Mouse (Mus musculus) megakaryocyte-erythroid progenitor cell, adult 5 weeks (primary cell): ENCODE measurements around the gene Iqcc. TPM values are rescaled to one million over a fixed set of nuclear protein-coding genes. Genes with fewer than 3 reads are reported as not detected.

Experiments
- polyA plus RNA-seq: library from polyadenylated mRNA; stranded (reverse); fragments of >175 nt; gene quantifications from 2 replicates; pipeline ENCODE4 v1.2.3, GENCODE M21; 2012

Iqcc gene
- polyA plus RNA-seq = 2.2 and 6.9 TPM in 2 replicates

DNA sequence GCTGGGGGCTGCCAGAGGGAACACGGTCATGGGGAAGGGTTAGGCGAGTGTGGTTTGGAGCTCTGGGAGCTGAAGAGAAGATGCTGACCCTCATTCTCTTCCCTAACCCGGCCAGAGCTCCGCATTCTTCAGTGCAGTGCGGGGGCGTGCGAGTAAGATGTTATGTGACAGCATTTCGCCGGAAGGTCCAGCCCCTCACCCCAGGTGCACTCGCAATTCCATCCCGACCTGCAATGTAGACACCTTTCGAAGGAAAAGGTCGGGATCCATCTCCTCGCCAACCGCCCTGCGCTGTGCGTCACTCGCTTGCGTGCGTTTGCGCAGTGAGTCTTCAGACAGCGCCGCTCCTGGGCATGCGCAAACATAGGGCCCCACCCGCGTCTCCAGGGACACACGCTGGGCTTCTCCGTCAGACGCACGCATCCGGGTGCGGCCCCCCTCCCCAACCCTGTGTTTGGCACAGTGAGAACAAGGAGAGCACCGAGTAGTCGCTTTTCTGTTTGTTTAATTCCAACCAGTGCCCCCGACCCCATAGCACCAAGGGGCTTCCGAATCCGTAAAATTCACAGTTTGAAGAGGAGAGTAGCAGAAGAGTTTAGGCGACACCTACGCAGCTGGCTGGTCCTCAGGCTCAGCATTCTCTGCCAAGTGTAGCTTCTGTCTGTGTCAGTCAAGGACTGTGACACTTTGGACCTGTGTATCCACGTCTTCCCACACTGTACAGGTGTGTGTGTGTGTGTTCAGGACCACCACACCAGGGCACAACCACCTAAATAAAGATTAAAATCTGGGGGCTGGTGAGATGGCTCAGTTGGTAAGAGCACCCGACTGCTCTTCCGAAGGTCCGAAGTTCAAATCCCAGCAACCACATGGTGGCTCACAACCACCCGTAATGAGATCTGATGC, at the start of gene Iqcc:
TSS of gene Iqcc (minus strand) at position 314 of the 906 bp plus-strand sequence.

DNA sequence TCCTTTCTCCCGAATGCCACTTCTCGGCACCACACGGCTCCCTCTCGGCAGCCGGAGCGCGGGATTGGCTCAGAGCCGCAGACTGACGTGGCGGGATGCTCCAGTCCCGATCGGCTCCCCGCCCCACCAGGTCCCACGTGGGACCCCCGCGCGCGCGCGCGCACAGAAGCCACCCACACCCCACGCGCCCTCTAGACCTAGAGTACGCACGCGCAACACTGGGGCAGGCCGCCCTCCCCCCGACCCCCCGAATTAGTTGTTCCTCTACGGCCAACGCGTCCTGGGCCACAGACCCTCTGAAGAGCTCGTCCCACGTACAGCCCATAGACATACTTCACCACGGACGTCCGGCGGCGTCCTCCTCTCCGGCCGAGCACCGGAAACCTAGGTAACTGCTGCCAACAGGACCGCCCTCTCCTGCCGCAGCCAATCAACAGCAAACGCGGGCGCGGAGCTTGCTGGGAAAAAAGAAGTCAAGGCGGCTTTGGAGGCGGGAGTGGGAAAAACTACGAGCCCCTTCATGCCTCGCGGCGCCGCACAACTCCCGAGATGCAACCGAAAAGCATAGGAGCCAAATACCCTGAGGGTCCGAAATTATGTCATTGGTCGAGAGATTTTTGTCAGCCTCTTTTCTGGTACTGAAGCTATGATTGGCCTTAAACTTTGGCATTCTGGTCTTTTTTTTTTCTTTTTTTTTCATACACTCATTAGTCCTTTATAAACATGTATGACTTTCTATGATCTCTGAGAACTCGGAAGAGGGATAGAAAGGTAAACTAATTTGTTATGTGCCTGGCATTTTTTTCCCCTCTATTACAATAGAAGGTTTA, 22.0 kb upstream of the Iqcc start, which contains the start of gene Txlna:
TSS of gene Txlna (minus strand) at position 428 of the 830 bp plus-strand sequence.

DNA sequence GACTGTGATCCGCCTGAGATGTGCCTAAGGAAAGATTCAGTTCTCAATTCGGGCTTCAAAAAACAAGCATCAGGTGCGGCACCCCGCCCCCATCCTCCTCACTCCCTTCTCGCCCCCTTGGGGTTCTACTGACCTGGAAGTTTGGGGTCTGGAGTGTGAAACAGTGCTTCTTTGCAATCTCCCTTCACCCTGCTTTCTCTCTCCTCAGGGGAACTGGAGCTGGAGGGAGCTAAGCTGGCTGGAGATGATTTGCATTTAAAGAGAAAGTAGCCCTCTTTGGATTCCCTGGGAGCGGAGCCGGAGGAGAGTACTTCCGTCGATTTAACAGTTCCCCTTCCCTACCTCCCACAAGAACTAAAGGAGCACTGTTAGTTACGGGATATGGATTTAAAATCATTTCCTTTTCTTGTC, 4.8 kb upstream of the Iqcc start, which contains the start of gene Ccdc28b:
TSS of gene Ccdc28b (minus strand) at position 267 of the 411 bp plus-strand sequence.

DNA sequence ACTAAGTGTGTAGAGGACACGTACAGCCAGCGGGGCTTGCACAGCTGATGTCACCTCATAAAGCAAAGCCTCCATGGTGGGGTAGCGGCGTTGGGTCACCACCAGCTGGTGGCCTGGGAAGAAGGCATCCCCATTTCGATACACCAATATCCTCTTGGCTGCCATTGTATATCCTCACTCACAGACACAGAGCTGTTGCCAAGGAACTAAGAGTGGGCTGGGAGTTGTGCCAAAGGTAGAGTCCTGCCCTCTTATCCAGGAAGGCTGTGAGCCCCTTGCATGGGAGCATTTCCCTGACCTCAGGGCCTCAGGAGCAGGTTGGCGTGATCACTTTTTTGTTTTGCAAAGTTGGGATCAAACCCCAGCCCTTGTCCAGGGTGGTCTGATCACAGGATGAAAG, 4.8 kb downstream of the Iqcc start, which contains the start of gene Dcdc2b:
TSS of gene Dcdc2b (minus strand) at position 165 of the 400 bp plus-strand sequence.

DNA sequence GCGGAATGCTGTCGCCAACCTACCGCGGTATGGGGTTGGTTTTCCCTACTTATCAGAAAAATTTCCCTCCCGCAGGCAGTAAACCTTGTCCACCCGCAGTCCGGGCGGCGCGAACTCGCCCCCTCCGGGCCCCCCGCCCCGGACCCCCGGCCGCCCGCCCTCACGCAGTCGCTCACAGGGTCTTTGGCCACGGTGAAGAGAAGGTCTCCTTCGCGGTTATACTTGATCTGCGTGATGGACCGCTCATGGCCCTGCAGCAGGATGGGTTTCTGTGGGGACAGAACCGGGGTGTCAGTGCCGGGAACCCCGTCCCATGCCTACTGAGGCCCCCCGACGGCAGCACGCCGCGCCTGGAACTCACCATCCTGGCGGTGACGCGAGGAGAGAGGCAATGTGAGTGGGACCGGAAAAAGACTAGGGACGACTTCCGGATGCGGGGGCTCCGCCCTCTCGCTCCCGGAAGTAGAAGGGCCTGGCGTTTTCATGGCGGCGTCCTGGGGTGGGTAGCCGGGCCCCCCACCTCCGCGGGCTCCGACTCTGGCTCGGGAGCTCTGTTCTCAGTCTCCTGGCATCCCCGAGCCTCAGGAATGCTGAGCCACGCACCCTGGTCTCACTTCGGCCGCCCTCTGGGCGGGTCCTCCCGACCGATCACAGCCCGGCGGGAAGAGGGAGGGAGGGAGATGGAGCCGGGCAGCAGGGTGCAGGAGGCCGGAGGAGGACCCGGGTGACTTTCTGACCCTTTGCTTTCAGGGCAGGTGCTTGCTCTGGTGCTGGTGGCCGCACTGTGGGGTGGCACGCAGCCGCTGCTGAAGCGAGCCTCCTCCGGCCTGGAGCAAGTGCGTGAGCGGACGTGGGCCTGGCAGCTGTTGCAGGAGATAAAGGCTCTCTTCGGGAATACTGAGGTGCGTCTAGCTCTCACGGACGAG, 18.4 kb downstream of the Iqcc start, which contains the start of the genes Eif3i and Tmem234:
TSS of gene Eif3i (minus strand) at position 416 of the 926 bp plus-strand sequence.
TSS of gene Tmem234 (plus strand) at position 436 of the 926 bp plus-strand sequence.

DNA sequence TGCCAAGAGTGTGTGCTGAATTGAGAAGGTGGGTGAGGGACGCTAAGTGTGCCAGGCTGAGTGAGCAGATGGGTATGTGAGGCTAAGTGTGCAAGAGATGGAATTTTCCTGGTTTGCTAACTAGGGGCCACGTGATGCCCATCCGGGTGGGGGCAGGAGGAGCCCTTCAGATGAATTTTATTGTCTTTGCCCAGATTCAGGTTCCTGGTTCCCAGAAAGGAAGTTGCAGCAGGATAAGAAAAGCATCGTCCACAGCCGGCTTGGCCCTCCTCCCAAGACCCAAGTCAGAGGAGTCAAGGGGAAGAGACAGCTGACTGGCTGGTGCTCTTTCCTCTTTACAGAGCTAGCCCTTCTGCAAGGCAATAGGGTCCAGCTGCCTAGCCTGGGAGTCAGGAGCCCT, 40.4 kb downstream of the Iqcc start, which contains the start of gene Fam167b:
TSS of gene Fam167b (minus strand) at position 84 of the 400 bp plus-strand sequence.

DNA sequence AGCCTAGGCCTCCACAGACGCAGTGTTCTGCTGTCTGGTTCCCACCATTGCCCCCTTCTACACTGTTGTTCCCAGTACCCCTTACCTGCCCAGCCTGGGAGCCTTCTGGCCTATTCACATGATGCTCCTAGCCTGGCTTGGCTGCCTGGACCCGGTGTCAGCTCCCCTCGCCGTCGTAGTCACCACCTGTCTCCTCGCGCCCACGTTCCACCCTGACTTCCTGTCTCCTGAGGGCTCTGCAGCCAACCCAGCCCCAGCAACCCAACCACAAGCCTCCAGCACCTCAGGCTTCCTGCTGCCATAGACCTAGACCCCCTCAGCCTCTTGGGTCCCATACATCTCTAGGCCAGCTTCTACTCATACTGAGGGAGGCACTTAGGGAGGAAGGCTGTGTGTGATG, 45.5 kb downstream of the Iqcc start, which contains the start of gene Lck:
TSS of gene Lck (minus strand) at position 212 of the 400 bp plus-strand sequence.

Other genes starting within 250 kb of the Iqcc start
- gene Zbtb8a, start 241.0 kb downstream of the Iqcc start, polyA plus RNA-seq = 3.2 and 3.7 TPM in 2 replicates
- gene Zbtb8b, start 178.2 kb downstream of the Iqcc start, polyA plus RNA-seq = not detected in 2 replicates
- 80.0 and 116 TPM in 2 replicates for gene Bsdc1, start 157.5 kb downstream of the Iqcc start, polyA plus RNA-seq
- not detected in 2 replicates for gene Tssk3, start 128.1 kb downstream of the Iqcc start, polyA plus RNA-seq
- gene Fam229a, start 127.9 kb downstream of the Iqcc start, polyA plus RNA-seq = 3.2 and 3.4 TPM in 2 replicates
- 233 and 330 TPM in 2 replicates for gene Marcksl1, start 105.5 kb downstream of the Iqcc start, polyA plus RNA-seq
- gene Hdac1, start 76.4 kb downstream of the Iqcc start, polyA plus RNA-seq = 115 and 122 TPM in 2 replicates
- 6.4 and 7.9 TPM in 2 replicates for gene Lck, start 45.5 kb downstream of the Iqcc start, polyA plus RNA-seq
- not detected in 2 replicates for gene Fam167b, start 40.5 kb downstream of the Iqcc start, polyA plus RNA-seq
- gene Eif3i, start 18.5 kb downstream of the Iqcc start, polyA plus RNA-seq = 131 and 152 TPM in 2 replicates
- gene Tmem234, start 18.4 kb downstream of the Iqcc start, polyA plus RNA-seq = 186 and 194 TPM in 2 replicates
- 1.2 and 3.3 TPM in 2 replicates for gene Dcdc2b, start 4.8 kb downstream of the Iqcc start, polyA plus RNA-seq
- gene Ccdc28b, start 4.8 kb upstream of the Iqcc start, polyA plus RNA-seq = 38.4 and 40.8 TPM in 2 replicates
- gene Txlna, start 22.0 kb upstream of the Iqcc start, polyA plus RNA-seq = 53.0 and 92.0 TPM in 2 replicates
- 11.6 and 17.3 TPM in 2 replicates for gene Kpna6, start 53.7 kb upstream of the Iqcc start, polyA plus RNA-seq
- 52.7 and 54.5 TPM in 2 replicates for gene Tmem39b, start 77.7 kb upstream of the Iqcc start, polyA plus RNA-seq
- 237 and 238 TPM in 2 replicates for gene Khdrbs1, start 123.2 kb upstream of the Iqcc start, polyA plus RNA-seq
- gene Ptp4a2, start 192.1 kb upstream of the Iqcc start, polyA plus RNA-seq = 66.3 and 75.8 TPM in 2 replicates